Mouse (Mus musculus): ENCODE measurements around the gene Ahnak. TPM values are rescaled to one million over a fixed set of nuclear protein-coding genes. Genes with fewer than 3 reads are reported as not detected.

Ahnak gene
- polyA plus RNA-seq, 1 experiment: 86.8 TPM

DNA sequence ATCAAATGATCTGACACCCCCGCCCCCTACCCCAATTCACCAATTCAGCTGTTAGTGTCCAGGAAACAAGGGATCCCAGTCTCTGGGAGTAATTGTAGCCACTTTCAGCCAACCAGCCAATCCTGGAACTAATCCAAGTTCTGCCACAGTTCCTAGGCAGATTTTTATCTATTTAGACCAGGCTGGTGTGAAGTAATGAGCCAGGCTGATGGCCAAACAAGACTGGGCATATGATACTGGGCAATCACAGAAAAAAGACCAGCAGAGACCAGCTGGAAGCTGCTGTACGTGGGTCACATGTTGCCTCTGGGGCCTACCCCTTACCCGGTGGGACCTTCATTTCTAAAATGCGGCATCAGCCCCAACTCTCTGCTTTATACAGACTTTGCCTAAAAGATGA, 37.5 kb downstream of the Ahnak start:
- no peaks in the 10 kb centered on the region for H3K36me3 ChIP-seq (ENCODE audit: control insufficient read depth, insufficient read depth)
- TF ChIP-seq MAX (IDR thresholded peaks at IDR 0.05) (no peak), CTCF (IDR thresholded peaks at IDR 0.05; ENCODE audit: control insufficient read depth, insufficient read depth, insufficient read length) (no peak), USF1 (IDR thresholded peaks at IDR 0.05; ENCODE audit: low read depth) (peak; percentile 39)
- H3K79me3 ChIP-seq (ENCODE audit: low read depth): no peaks in the 10 kb centered on the region
- no peak overlapping the region for H3K4me3 ChIP-seq (ENCODE audit: insufficient read depth, poor library complexity, severe bottlenecking)
- H3ac ChIP-seq (ENCODE audit: control insufficient read depth, insufficient read length, low read depth): no peak overlapping the region
- H3K27me3 ChIP-seq (ENCODE audit: control insufficient read depth, insufficient read depth, insufficient read length): no peaks in the 10 kb centered on the region
- H3K79me2 ChIP-seq (ENCODE audit: control insufficient read depth, insufficient read depth): no peaks in the 10 kb centered on the region

DNA sequence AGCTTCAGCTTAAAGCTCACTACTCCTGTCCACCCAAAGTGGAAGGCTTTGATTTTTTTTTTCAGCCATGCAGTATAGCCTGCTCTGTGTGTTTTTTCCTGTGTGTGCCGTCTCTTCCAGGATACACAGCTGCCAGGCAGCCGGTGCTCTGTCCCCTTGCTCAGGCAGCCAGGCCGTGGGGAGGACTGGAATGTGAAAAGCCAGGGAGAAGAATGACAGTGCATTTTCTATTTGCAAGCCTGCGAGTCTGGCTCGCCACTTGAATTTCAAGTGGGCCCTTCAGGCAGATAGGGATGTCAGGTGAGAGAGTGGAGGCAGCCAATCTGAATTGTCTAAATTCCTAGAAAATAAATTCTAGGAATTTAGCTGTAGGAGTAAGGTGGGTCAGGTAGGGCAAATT, 38.7 kb downstream of the Ahnak start:
- H3K79me2 ChIP-seq (ENCODE audit: control insufficient read depth, insufficient read depth): no peaks in the 10 kb centered on the region
- H3K27me3 ChIP-seq (ENCODE audit: control insufficient read depth, insufficient read depth, insufficient read length): no peaks in the 10 kb centered on the region
- TF ChIP-seq CEBPB (IDR thresholded peaks at IDR 0.05; ENCODE audit: low read depth): no peak
- no peak for TF ChIP-seq FOSL1 (IDR thresholded peaks at IDR 0.05; ENCODE audit: insufficient read depth, low read length, poor library complexity, severe bottlenecking)
- no peak for TF ChIP-seq MYOD1 (IDR thresholded peaks at IDR 0.05; ENCODE audit: control insufficient read depth, insufficient read length, low read depth)
- no peak for TF ChIP-seq CTCF (IDR thresholded peaks at IDR 0.05; ENCODE audit: control insufficient read depth, insufficient read depth, insufficient read length)
- no peak for TF ChIP-seq MAX (IDR thresholded peaks at IDR 0.05)
- no peak for TF ChIP-seq MYOG (IDR thresholded peaks at IDR 0.05; ENCODE audit: control insufficient read depth, extremely low read depth, insufficient read length)
- TF ChIP-seq USF1 (IDR thresholded peaks at IDR 0.05; ENCODE audit: low read depth): no peak
- no peak overlapping the region for H3ac ChIP-seq (ENCODE audit: control insufficient read depth, insufficient read length, low read depth)
- no peaks in the 10 kb centered on the region for H3K79me3 ChIP-seq (ENCODE audit: low read depth)
- H3K4me3 ChIP-seq (ENCODE audit: insufficient read depth, poor library complexity, severe bottlenecking): no peak overlapping the region
- no peaks in the 10 kb centered on the region for H3K36me3 ChIP-seq (ENCODE audit: control insufficient read depth, insufficient read depth)

DNA sequence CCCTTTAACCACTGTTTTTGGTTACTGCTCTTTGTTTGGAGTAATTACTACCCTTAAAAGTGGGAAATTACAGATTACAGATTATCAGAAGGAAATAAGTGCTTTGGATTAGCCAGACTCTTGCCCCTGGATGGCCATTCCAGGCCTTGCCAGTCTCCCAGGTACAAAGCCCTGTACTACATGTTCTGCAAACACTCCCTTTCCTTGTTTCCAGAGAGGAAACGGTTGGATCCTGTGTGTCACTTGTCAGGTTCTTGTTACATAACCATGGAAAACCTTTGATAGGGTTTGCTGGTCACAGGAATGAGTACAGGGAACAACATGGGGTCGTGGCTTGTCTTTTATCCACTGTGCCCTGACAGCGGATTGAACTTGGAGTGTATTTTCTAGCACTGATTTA, 39.3 kb downstream of the Ahnak start:
- Histone ChIP-seq H3K27me3 (ENCODE audit: control insufficient read depth, insufficient read depth, insufficient read length) (no peaks in the 10 kb centered on the region), H3ac (ENCODE audit: control insufficient read depth, insufficient read length, low read depth) (no peak overlapping the region), H3K4me3 (ENCODE audit: insufficient read depth, poor library complexity, severe bottlenecking) (no peak overlapping the region), H3K79me3 (ENCODE audit: low read depth) (no peaks in the 10 kb centered on the region), H3K36me3 (ENCODE audit: control insufficient read depth, insufficient read depth) (no peaks in the 10 kb centered on the region), H3K79me2 (ENCODE audit: control insufficient read depth, insufficient read depth) (no peaks in the 10 kb centered on the region)
- TF ChIP-seq FOSL1 (IDR thresholded peaks at IDR 0.05; ENCODE audit: insufficient read depth, low read length, poor library complexity, severe bottlenecking) (no peak), MYOG (IDR thresholded peaks at IDR 0.05; ENCODE audit: control insufficient read depth, extremely low read depth, insufficient read length) (no peak), CEBPB (IDR thresholded peaks at IDR 0.05; ENCODE audit: low read depth) (no peak), MAX (IDR thresholded peaks at IDR 0.05) (no peak), CTCF (IDR thresholded peaks at IDR 0.05; ENCODE audit: control insufficient read depth, insufficient read depth, insufficient read length) (no peak), MYOD1 (IDR thresholded peaks at IDR 0.05; ENCODE audit: control insufficient read depth, insufficient read length, low read depth) (no peak), USF1 (IDR thresholded peaks at IDR 0.05; ENCODE audit: low read depth) (no peak)

DNA sequence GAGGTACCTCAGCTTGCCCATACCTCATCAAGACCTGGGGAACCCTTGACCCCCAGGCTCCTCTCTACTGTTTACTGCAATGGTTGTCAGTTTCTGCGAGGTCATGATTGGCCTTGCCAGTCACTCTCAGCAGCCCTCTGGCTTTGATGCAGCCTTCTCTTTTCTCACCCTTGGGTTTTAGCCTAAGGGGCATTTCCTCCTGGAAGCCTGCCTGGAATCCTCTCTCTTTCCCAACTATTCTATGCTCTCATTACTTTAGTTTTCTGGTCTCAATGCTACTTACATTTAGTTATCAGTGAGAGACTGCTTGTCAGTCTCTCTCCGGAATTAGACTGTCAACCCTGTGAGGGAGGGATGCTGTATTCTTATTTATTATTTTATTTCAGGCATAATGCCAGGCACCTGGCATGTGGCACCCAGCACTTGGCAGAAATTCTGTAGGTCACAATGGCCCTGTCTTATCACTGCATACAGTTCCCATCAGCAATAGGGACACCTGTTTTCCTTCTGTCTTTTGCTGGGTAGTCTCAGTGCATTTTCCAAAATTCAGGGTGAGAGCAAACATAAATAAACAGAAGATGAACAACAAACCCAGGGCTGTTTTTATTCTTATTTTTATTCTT, 40.7 kb downstream of the Ahnak start:
- Histone ChIP-seq H3ac (ENCODE audit: control insufficient read depth, insufficient read length, low read depth) (no peak overlapping the region), H3K79me3 (ENCODE audit: low read depth) (no peaks in the 10 kb centered on the region), H3K79me2 (ENCODE audit: control insufficient read depth, insufficient read depth) (no peaks in the 10 kb centered on the region), H3K4me3 (ENCODE audit: insufficient read depth, poor library complexity, severe bottlenecking) (no peak overlapping the region), H3K36me3 (ENCODE audit: control insufficient read depth, insufficient read depth) (no peaks in the 10 kb centered on the region), H3K27me3 (ENCODE audit: control insufficient read depth, insufficient read depth, insufficient read length) (no peaks in the 10 kb centered on the region)
- TF ChIP-seq FOSL1 (IDR thresholded peaks at IDR 0.05; ENCODE audit: insufficient read depth, low read length, poor library complexity, severe bottlenecking) (no peak), CEBPB (IDR thresholded peaks at IDR 0.05; ENCODE audit: low read depth) (no peak), MAX (IDR thresholded peaks at IDR 0.05) (no peak), MYOG (IDR thresholded peaks at IDR 0.05; ENCODE audit: control insufficient read depth, extremely low read depth, insufficient read length) (no peak), CTCF (IDR thresholded peaks at IDR 0.05; ENCODE audit: control insufficient read depth, insufficient read depth, insufficient read length) (no peak), USF1 (IDR thresholded peaks at IDR 0.05; ENCODE audit: low read depth) (no peak)

DNA sequence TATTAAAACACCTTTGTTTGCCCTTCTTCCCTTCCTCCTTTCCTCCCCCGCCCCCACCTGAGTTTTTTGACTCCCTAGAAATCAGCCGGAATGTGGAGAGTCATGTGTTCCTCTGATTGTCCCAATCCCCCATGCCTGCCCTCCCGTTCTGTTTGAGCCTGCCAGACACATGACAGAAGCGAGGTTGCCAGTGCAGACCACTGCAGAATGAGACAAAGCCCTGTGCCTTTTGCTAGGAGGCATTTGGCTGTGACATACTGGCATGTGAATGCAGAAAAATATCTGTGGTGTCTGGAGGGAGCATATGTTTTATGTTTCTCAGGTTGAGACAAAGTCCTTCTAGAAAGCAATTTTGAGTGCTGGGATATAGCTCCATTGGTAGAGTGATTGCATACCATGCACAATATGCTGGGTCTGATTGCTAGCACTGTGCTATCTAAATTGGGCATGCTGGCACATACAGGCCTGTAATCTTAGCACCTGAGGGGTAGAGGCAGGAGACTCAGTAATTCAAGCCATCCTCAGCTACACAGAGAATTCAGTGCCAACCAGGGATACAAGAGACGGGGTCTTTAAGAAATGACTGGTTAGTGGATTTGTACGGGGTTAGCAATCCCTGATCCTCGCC, 43.5 kb downstream of the Ahnak start:
- Histone ChIP-seq H3K79me2 (ENCODE audit: control insufficient read depth, insufficient read depth) (no peaks in the 10 kb centered on the region), H3K27me3 (ENCODE audit: control insufficient read depth, insufficient read depth, insufficient read length) (no peaks in the 10 kb centered on the region), H3K36me3 (ENCODE audit: control insufficient read depth, insufficient read depth) (no peaks in the 10 kb centered on the region), H3ac (ENCODE audit: control insufficient read depth, insufficient read length, low read depth) (no peak overlapping the region), H3K79me3 (ENCODE audit: low read depth) (no peaks in the 10 kb centered on the region), H3K4me3 (ENCODE audit: insufficient read depth, poor library complexity, severe bottlenecking) (no peak overlapping the region)
- TF ChIP-seq MYOD1 (IDR thresholded peaks at IDR 0.05; ENCODE audit: control insufficient read depth, insufficient read length, low read depth) (no peak), CEBPB (IDR thresholded peaks at IDR 0.05; ENCODE audit: low read depth) (no peak), USF1 (IDR thresholded peaks at IDR 0.05; ENCODE audit: low read depth) (no peak), CTCF (IDR thresholded peaks at IDR 0.05; ENCODE audit: control insufficient read depth, insufficient read depth, insufficient read length) (no peak), MYOG (IDR thresholded peaks at IDR 0.05; ENCODE audit: control insufficient read depth, extremely low read depth, insufficient read length) (no peak), FOSL1 (IDR thresholded peaks at IDR 0.05; ENCODE audit: insufficient read depth, low read length, poor library complexity, severe bottlenecking) (no peak), MAX (IDR thresholded peaks at IDR 0.05) (no peak)

All from C2C12 (cell line).